In genomic region chr5:14539961-14540627, GRCm38 (mm10) we compare ENCODE assay signal across 20 mouse cellular contexts. TPM values are rescaled to one million over a fixed set of nuclear protein-coding genes. Genes with fewer than 3 reads are reported as not detected.
DNase-seq lines count a peak whose midpoint lies in the region; ATAC-seq and TF ChIP-seq lines count a peak whose summit lies in the region.
"Had no signal": no experiment of that assay in that cellular context is flagged by ENCODE, and none has a peak within 500 bp of the region (broad histone marks: within the 10 kb centered on the region; RNA-seq: fewer than 3 reads in every experiment).

No protein-coding gene starts in this region.

- no peak for TF ChIP-seq POLR2A in thymus, adult 2 months (IDR thresholded peaks at IDR 0.05; ENCODE audit: control insufficient read depth, extremely low read depth, insufficient read depth, low read length, poor library complexity)

- H3K27me3 ChIP-seq in kidney, embryonic 14.5 days (ENCODE audit: control insufficient read depth, insufficient read depth, low read length): no peaks in the 10 kb centered on the region
- H3K27me3 ChIP-seq in thymus, adult 2 months (ENCODE audit: control insufficient read depth, insufficient read depth, low read length): no peaks in the 10 kb centered on the region
- no peaks in the 10 kb centered on the region for H3K27me3 ChIP-seq in midbrain, postnatal 0 days (ENCODE audit: insufficient read depth, low read length)

- TF ChIP-seq CTCF in thymus, adult 2 months (IDR thresholded peaks at IDR 0.05; ENCODE audit: borderline replicate concordance, control insufficient read depth, extremely low read depth, insufficient read depth, low read length, poor library complexity): no peak
- no peak for TF ChIP-seq CTCF in midbrain, postnatal 0 days (IDR thresholded peaks at IDR 0.05)

- H3K9me3 ChIP-seq in kidney, embryonic 14.5 days (ENCODE audit: control insufficient read depth, low read length): no peaks in the 10 kb centered on the region
- H3K9me3 ChIP-seq in midbrain, postnatal 0 days (ENCODE audit: low read length): no peaks in the 10 kb centered on the region
- H3K9me3 ChIP-seq: G1E; heart, embryonic 10.5 days had no signal

- no peaks in the 10 kb centered on the region for H3K4me1 ChIP-seq in kidney, embryonic 14.5 days (ENCODE audit: control insufficient read depth, insufficient read depth, low read length)
- no peaks in the 10 kb centered on the region for H3K4me1 ChIP-seq in thymus, adult 2 months (replicated peaks; ENCODE audit: control insufficient read depth, insufficient read depth, low read length)
- H3K4me1 ChIP-seq in midbrain, postnatal 0 days (ENCODE audit: insufficient read depth, low read length): no peaks in the 10 kb centered on the region
- H3K4me1 ChIP-seq: heart, embryonic 10.5 days had no signal

- DNase-seq in cerebellum, adult 11-12 months: peak; percentile 36
- no peak for DNase-seq in cerebellum, adult 11 months
- no peak for DNase-seq in kidney, postnatal 4 days
- DNase-seq in thymus, adult 2 months: no peak
- no peak for DNase-seq in thymus, postnatal 0 days (ENCODE audit: low spot score)
- DNase-seq in midbrain, postnatal 0 days (ENCODE audit: low spot score): no peak
- DNase-seq in layer of hippocampus, adult 18-20 months (ENCODE audit: low spot score in 2 of 2): no peak
- DNase-seq: adrenal gland, postnatal 10 days; kidney, adult 8-10 months; layer of hippocampus, postnatal 36 days; liver; lung, adult 18-20 months; lung, postnatal 36 days had no signal

- no peak overlapping the region for H3K9ac ChIP-seq in kidney, embryonic 14.5 days (ENCODE audit: low read depth, low read length)
- H3K9ac ChIP-seq in midbrain, postnatal 0 days (replicated peaks; ENCODE audit: low read length, poor library complexity, severe bottlenecking): no peak overlapping the region

- no peak overlapping the region for H3K27ac ChIP-seq in kidney, embryonic 14.5 days (ENCODE audit: low read depth, low read length)
- peak overlapping the region; percentile 33; the same call in 1 of the 2 replicates for H3K27ac ChIP-seq in thymus, adult 2 months (ENCODE audit: control insufficient read depth, insufficient read depth, low read length)
- H3K27ac ChIP-seq in midbrain, postnatal 0 days (ENCODE audit: low read depth, low read length): no peak overlapping the region
- H3K27ac ChIP-seq: heart, embryonic 10.5 days had no signal

- H3K4me2 ChIP-seq in kidney, embryonic 14.5 days (replicated peaks; ENCODE audit: low read depth, low read length): no peak overlapping the region
- H3K4me2 ChIP-seq in midbrain, postnatal 0 days (ENCODE audit: low read depth, low read length, poor library complexity, severe bottlenecking): no peak overlapping the region

- H3K4me3 ChIP-seq in kidney, embryonic 14.5 days (ENCODE audit: low read length): no peak overlapping the region
- H3K4me3 ChIP-seq in thymus, adult 2 months (ENCODE audit: control insufficient read depth, insufficient read depth, low read length): no peak overlapping the region; the same call in 1 of the 2 replicates
- H3K4me3 ChIP-seq in midbrain, postnatal 0 days (ENCODE audit: low read depth, low read length): no peak overlapping the region
- H3K4me3 ChIP-seq: heart, embryonic 10.5 days had no signal

- 0 out of 2 replicates have a peak, but pooled peaks have one; percentile 55 for ATAC-seq in kidney, embryonic 14.5 days (ENCODE audit: low FRiP score, low TSS enrichment)
- peak; percentile 54; the same call in 1 of the 2 replicates for ATAC-seq in midbrain, postnatal 0 days (ENCODE audit: low FRiP score)
- ATAC-seq: activated CD4-positive, CD25-positive, alpha-beta regulatory T cell, adult 4 months; CD4-positive, CD25-positive, alpha-beta regulatory T cell, adult 4 months had no signal

- WGBS in kidney, embryonic 14.5 days: 69% methylated on average over 13 of the region's 13 CpGs
- whole genome bisulfite sequencing in thymus, adult 2 months: 85% methylated on average over 13 of the region's 13 CpGs
- 86% methylated on average over 13 of the region's 13 CpGs for WGBS in midbrain, postnatal 0 days

- no peaks in the 10 kb centered on the region for H3K36me3 ChIP-seq in kidney, embryonic 14.5 days (ENCODE audit: control insufficient read depth, insufficient read depth, low read length)
- no peaks in the 10 kb centered on the region for H3K36me3 ChIP-seq in thymus, adult 2 months (ENCODE audit: control insufficient read depth, insufficient read depth, low read length)
- peaks cover 9% of the 10 kb centered on the region for H3K36me3 ChIP-seq in midbrain, postnatal 0 days (ENCODE audit: insufficient read depth, low read length)
- H3K36me3 ChIP-seq: G1E; heart, embryonic 10.5 days had no signal

RNA-seq across cellular contexts. Expression of gene Pclo, which starts 25.4 kb away (rescaled TPM):
- 1.3 and 1.7 TPM in 2 replicates for polyA plus RNA-seq in kidney, embryonic 14.5 days (2014; fragmentation: Nextera tagmentation; extraction: Ambion mirVana)
- 0.79 and 0.96 TPM in 2 replicates for polyA plus RNA-seq in thymus, adult 2 months (2012; rRNA removed)
- polyA plus RNA-seq in thymus, postnatal 0 days (2015; fragmentation: Nextera tagmentation; extraction: Ambion mirVana): 0.44 and 0.51 TPM in 2 replicates
- total RNA-seq in midbrain, postnatal 0 days (2014; rRNA removed): 57.7 and 62.4 TPM in 2 replicates
- polyA plus RNA-seq in midbrain, postnatal 0 days (2015; fragmentation: Nextera tagmentation; extraction: Ambion mirVana): 9.3 and 12.7 TPM in 2 replicates
- total RNA-seq in layer of hippocampus, adult 18-20 months (2021): 100 to 1,000 TPM; 115 to 125 TPM
- total RNA-seq: common myeloid progenitor, adult 5-6 weeks; megakaryocyte-erythroid progenitor cell, adult 5-6 weeks had no signal
- polyA plus RNA-seq: CD4-positive, CD25-positive, alpha-beta regulatory T cell, adult 4 months; G1E had no signal
